Mouse (Mus musculus): ENCODE measurements around the gene Matn1.
A peak's percentile ranks its signal among the peaks of the same experiment; 100 is the strongest.

Gene Matn1

GRCm38 (mm10) chr4:130917564-130917963 lies 26.6 kb upstream of the Matn1 start:
- DNase-seq (ENCODE audit: low spot score), result no peak

DNA sequence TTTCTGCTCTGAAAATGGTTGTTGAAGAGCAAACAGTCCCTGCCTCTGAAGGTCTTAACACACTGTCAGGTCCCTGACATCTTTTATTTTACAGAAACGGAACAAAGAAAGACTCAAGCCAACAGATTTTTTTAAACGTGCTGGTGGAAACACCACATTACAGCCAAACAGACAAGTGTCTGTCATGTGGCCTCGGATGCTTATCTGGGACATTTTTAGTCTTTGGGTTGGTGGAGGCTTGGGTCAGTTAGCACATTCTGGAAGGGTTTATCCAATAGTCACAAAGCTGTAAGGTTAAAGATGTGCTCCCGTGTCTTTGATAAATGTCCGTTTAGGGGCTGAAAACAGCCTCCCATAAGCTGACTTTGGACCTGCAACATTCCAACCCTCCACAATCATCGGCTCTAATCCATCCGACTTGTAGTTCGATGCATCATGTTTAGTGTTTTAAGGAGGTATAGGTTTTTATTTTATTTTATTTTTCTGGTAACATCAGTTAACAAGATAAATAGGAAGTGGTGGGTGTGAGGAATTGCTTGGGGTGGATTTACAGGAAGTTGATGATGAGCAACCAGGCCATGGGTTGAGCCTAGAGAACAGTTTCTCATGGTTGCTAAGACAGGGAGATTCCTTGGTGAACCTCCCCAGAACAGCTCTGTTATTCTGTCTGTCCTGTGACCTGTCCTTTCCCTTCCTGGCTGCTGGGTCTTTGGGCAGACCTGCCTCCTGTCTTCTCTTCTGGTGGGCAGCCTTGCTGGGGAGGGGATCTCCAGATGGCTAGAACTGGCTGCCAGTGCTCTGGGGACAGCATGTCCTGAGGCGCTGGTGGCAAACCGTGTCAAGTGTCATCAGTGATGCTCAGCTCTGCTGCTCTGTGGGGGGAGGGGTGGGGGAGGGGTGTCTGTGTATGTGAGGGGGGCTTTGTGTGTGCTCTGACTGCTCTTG lies 25.1 kb upstream of the Matn1 start:
- no peak for DNase-seq (ENCODE audit: low spot score)

GRCm38 (mm10) chr4:130919750-130920356 lies 24.3 kb upstream of the Matn1 start:
- no peak for DNase-seq (ENCODE audit: low spot score)

DNA sequence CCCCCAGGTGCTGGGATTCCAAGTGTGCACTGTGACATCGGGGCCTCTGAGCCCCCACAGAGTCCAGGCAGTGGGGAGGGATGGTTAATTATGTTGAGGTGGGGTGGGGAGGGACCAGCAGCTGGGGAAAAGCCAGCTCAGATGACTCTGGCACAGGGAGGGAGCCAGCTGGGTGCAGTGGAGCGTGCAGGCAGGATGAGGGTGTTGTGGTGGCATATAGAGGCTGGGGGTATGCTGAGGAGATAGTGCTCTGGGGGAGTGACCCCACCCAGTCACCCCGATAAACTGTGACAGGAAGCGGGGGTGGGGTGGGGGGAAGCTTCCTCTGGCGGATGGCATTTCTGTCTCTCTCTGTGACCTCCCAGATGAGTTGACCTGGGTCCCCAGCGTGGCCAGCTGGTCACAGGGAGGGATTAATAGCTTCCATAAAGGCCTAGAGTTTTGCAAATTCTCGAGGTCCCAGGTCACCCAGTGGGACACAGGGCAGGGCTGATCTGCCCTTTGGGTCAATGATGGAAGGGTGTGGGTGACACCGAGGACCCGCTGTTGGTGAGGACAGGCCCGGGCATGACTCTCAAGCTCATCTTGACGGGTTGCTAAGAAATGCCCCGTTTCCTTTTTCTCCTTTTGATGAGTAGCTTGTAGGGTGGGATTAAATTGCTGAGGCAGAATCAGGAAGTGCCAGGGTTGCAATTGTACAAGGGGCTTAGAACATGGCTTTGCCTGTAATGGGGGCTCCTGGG lies 23.1 kb upstream of the Matn1 start:
- no peak for DNase-seq (ENCODE audit: low spot score)

- no peak for DNase-seq (ENCODE audit: low spot score)
Measured at GRCm38 (mm10) chr4:130921986-130922385, 22.2 kb upstream of the Matn1 start.

- no peak for DNase-seq (ENCODE audit: low spot score)
Measured at GRCm38 (mm10) chr4:130926274-130926673, 17.9 kb upstream of the Matn1 start.

DNA sequence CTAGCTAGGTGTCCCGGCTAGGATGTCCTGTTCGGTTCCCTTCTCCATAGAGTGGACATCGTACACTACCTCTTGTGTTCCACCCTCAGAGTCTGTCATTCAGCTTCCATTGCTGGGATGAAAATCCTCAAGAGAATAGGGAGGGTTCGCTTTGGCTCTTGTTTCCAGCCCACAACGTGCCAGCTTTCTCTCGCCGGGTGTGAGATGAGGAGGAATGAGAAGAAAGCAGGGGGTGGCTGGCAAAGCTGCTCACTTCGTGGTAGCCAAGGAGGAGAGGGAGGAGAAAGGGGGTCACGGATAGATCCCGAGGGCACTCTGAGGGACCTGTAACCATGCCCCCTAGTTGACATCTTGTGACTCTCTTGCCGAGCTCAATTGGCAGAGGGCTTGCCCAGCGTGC lies 16.4 kb upstream of the Matn1 start:
- DNase-seq (ENCODE audit: low spot score), result no peak

DNA sequence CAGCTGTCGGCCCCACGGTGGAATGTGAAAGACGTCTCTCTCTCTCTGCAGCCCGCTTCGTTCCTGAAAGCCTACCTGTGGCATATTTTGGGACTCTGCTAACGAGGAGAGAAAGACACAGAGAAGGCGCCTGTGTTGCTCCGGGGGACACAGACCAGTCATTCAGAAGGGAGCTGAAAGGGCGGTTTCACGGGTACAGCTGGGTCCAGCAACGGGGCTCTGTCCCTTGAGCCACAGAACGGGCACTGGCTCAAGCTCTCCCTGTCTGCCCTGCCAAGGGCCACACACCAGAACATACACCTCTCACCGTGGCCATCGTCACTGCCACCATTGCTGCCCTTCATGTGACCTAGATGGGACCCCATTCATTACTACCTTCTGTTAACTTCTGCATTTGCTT lies 1.5 kb upstream of the Matn1 start:
- DNase-seq (ENCODE audit: low spot score), result no peak

DNA sequence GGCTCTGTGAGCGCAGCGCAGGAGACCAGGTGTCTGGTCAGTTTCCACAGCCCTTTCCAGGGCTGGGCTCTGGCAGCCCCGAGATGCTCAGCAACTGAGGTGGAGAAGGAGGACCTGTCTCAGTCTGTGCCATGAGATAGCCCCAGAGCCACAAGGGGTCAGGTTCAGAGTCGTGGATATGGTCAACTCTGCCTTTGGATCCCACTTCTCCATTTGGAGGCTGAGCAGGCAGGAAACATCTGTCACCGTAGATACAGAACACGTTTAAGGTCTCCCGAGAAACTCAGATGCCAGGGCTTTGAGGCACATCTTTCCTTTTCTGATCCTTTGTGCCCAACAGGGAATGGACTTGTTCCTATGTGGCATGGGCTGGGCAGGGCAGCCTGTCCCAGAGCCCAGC lies 594 bp downstream of the Matn1 start:
- no peak for DNase-seq (ENCODE audit: low spot score)

DNA sequence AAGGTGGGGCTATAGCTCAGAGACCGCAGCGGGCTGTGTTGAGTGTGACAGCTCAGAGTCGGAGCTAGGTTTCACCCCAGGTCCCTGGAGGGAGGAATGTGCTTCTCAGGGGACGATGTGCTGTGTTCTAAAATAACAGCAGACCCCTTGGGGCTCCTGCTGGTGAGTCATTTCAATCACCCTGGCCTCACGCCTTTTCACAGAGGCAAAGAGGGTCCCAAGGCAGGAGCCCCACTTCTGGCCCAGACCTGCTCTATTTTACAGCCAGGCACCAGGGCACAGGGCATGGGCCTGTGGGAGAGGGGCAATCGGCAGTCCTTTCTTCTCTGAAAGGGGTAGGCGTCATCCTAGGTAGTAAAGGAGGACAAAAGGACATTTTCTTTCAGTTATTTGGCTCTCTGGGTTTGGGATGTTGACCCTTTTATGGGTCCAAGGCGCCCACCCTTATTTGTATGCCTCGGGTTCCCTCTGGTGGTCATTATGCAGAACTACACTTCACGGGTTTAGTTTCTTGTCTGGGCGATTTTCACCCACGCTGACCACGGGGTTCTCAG lies 3.0 kb downstream of the Matn1 start:
- no peak for DNase-seq (ENCODE audit: low spot score)

DNA sequence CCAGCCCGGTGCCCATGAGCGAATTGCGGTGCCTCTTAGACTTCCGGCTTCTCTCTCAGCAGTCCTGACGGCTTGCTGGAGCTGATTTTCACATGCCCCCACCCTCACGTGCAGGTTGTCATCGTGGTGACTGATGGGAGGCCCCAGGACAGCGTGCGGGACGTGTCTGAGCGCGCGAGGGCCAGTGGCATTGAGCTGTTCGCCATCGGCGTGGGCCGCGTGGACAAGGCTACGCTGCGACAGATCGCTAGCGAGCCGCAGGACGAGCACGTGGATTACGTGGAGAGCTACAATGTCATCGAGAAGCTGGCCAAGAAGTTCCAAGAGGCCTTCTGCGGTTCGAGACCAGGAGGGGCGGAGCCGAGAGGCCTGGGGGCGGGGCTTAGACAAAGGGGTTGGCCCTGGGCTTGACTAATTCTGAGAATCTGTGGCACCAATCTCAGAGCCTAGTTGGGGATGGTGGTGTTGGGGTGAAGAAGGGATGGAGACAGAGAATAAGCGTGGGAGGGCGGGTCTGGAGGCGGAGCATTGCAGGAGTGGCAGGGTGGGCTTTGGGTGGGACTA lies 5.7 kb downstream of the Matn1 start:
- DNase-seq (ENCODE audit: low spot score), result no peak

- DNase-seq (ENCODE audit: low spot score), result no peak
Measured at GRCm38 (mm10) chr4:130952531-130952930, 8.3 kb downstream of the Matn1 start.

- no peak for DNase-seq (ENCODE audit: low spot score)
Measured at GRCm38 (mm10) chr4:130957156-130957555, 13.0 kb downstream of the Matn1 start.

- no peak for DNase-seq (ENCODE audit: low spot score)
Measured at GRCm38 (mm10) chr4:130958812-130959211, 14.6 kb downstream of the Matn1 start.

DNA sequence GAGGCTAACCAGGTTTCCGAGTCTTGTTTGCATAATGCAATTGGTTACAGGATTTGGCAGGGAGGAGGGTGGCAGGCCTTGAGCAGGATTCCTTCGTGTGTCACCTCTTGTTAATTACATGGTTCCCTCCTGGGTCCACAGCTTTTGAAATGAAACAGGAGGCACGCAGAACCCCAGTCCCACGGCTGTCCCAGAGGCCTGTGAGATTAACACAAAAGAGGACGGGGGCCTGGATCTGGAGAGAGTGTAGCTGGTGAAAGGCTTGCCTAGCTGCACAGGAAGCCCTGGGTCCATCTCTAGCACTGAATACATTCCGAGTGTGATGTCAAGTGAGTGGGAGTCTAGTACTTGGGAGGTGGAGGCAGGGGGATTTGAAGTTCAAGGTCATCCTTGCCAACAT lies 15.5 kb downstream of the Matn1 start:
- DNase-seq (ENCODE audit: low spot score), result no peak

DNA sequence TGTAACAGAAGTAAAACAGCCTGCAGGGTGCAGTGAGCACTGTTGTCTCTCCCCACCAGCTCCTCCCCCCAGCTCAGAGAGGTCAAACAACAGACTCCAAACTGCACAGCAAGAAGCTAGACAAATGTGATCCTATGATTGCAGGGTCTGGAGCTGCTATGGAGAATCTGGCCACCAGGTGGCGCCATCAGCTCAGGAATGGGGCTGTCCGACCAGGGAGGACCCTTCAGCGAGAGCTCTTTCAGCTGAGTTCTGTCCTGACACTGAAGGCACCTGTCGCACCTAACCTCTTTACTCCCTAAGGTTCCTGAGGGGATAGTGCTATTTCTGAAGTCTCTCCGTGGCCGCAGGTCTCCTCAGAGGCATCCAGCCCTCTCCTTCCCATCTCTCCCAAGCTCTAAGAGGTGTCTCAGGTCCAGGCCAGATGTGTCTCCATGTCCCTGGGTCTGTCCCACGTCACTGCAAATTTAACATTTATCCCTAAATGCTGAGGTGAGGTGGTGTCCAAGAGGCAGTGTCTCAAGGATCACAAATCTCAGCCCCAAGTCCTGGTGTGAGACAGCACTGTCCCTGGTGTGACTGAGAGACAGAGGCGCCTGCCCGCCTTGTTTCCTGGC lies 16.0 kb downstream of the Matn1 start:
- DNase-seq (ENCODE audit: low spot score), result peak; percentile 49

DNA sequence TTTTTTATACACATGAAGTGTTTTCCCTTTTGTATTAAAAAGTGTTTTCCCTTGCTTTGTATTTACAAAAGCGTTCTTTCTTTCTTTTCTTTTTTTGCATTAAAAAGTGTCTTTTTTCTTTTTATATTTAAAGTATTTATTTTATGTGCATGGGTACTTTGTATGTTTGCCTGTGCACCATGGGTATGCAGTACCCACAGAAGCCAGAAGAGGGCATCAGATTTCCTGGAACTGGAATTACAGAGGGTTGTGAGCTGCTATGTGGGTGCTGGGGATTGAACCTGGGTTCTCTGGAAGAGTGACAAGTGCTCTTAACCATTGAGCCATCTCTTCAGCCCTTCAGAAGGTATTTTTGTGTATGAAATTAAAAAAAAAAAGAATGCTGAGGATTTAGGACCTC lies 27.1 kb downstream of the Matn1 start:
- no peak for DNase-seq (ENCODE audit: low spot score)

DNA sequence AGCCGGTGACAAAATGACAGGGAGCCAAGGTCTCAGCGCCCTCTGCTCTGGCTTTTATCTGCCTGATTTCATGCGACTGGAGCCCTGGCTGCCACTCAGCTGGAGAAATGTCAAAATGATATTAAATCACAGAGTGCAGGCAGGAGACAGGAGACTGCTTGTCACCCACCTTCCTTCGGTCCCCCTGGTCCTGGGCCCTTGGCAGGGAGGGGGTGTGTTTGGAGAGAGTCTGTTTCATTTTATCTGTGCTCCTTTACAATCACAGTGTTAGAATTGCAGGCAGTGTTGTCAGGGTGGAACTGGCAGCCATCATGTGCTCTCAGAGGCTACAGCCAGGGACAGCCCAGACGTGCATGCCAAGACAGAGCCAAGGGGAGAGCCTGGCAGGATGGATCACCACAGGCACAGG lies 28.2 kb downstream of the Matn1 start:
- no peak for DNase-seq (ENCODE audit: low spot score)

DNA sequence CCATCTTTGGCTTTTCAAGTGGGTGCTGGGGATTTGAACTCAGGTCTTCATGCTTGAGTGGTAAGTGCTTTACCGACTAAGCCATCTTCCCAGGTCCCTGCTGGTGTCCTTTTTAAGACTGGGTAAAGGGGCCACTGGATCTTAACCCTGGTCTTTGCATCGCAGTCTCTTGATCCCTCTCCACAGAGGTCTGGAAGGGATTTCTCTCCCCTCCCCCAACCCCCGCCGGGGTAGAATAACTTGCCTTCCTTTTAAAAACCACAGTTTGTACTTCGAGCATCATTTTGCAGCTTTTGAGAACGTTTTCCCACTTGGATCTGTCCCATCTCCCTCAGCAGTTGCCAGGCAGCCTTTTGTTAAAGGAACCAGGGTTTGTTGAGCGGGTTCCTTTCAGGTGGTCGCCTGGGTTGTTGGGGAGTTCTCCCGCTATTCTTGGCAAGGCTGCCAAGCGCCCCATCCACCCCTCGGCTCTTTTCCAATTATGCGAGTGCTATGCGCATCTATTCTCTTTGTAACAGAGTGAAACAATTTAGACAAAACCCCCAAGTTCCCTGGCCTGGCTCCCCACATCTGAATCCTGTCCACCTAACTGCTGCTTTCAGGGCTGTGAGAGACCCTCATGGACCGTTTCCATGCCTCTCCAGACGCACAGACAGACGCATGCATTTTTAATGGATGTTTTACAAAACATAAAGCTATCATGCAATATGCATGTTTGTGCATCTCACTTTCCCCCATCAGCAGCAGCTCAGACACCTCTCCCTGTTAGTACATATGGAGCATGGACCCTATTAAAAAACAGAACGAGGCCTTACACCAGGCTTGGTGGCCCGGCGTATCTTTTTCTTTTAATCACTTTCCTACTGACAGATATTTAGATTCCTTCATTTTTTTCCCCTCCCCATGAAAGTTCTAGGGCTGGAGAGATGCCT lies 29.4 kb downstream of the Matn1 start:
- DNase-seq (ENCODE audit: low spot score), result no peak

DNA sequence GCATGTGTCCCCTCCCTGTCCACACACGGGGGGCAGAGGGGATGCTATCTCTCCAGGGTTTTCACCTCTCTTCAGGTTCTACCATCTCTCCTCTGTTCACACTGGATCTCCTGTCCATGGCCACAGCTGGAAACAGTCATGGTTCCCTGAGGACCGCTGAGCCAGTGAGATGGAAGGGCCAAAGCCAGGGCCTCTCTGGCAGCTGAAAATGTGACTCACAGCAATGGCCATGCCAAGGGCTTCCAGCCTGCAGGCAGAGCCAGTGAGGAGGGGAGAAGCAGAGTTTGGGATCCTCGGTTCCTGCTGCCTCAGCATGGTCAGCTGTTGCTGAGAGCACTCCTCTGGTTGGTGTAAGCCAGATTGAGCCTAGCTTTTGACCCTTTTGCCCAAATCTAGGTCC lies 34.8 kb downstream of the Matn1 start:
- no peak for DNase-seq (ENCODE audit: low spot score)

Measured in c-Kit-positive CD71-positive TER-119-positive erythroid progenitor cells, embryonic 14.5 days (primary cell).